Mouse (Mus musculus) heart, postnatal 14 days (tissue): Measurements from ENCODE around the gene Cpsf6. TPM values are rescaled to one million over a fixed set of nuclear protein-coding genes. Genes with fewer than 3 reads are reported as not detected.
"Not testable (repeated sequence)": the region's sequence is repeated elsewhere in the genome, so short reads cannot be mapped to it uniquely, and the experiment has no call there.

Experiments used
- DNase-seq, 2 experiments: peaks; one replicate each; pipeline ENCODE4 v3.0.0; 2021 to 2022
- intact Hi-C: fragments of 180-260 bp; cut with DNase I; formaldehyde crosslinking; loops from one replicate; pipeline ENCODE4 v1.15.1; 2025
- total RNA-seq, 2 experiments: library from RNA; stranded (reverse); gene quantifications; 2 replicates each; pipeline ENCODE4 v1.2.3; 2021

Cpsf6 gene
- total RNA-seq, 2 experiments from 2014 or later = 43.6 to 43.8 TPM

DNA sequence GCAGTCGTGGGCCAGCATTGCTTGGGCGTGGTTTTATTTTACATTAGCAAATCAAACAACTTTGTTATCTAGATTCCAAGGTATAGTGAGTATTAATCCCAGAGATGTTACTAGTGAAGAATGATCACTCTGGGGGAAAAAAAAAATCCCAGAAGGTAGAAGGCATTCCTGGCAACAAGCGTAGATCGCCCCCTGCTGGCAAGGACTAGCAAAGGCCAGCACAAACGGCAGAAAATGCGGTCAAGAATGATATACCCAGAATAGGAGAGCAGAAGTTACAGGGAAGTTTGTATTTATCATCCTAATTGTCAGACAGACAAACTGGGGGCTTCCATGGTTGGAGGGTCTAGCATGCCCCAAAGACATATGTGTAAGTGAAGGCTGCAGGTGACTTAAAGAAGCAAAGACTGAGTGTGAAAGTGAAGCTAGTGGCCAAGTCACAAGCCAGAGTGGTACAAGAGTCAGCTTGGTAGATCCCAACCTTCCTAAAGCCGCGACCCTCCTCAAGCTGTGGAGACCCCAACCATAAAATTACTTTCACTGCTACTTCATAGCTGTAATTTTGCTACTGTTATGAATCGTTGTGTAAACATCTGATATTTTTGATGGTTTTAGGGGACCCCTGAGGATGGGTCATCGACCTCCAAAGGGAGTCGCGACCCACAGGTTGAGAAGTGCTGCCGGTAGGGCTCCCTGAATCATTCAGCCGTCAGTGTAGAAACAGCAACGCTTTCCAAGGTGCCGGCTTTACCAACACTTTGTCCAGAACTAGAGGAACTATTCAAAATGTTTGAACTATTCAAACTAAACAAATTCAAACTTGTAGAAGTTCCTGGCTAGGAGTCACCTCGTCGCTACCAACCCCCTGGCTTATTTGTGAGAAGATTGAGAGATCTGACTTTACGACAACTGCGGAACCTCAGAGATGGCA, 22.9 kb upstream of the Cpsf6 start:
- DNase-seq = peak; percentile 53 to 66
- intact Hi-C loops = loop anchor here (5.0 kb wide), 1 partner anchor 40 kb away; no protein-coding TSS in a partner anchor

DNA sequence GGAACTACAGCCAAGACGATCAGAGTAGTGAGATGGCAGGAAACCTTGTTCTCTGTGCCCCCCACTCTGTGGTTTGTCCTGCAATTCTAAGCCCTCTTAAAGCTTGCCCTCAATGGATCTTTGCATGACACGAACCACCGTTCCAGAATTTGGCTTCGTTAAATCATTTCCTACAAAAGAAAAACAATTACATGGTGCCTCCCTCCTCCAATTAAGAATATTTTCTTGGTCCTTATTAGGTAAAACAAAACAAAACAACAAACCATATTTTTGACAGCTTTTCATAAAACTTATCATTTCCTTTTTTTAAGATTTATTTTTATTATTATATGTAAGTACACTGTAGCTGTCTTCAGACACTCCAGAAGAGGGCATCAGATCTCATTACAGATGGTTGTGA, 21.5 kb upstream of the Cpsf6 start:
- DNase-seq = no peak

GRCm38 (mm10) chr10:117400246-117400954, 20.6 kb upstream of the Cpsf6 start:
- DNase-seq = no peak
- intact Hi-C loops = loop anchor here (5.0 kb wide), 1 partner anchor 38 kb away; no protein-coding TSS in a partner anchor

More for the DNA sequence above, 21.5 kb upstream of the Cpsf6 start:
- intact Hi-C loops = loop anchor here (5.0 kb wide), 1 partner anchor 39 kb away; no protein-coding TSS in a partner anchor

- no peak for DNase-seq
- intact Hi-C loops = loop anchor here (5.0 kb wide), 1 partner anchor 38 kb away; no protein-coding TSS in a partner anchor
Measured at GRCm38 (mm10) chr10:117399839-117400238, 20.0 kb upstream of the Cpsf6 start.

DNA sequence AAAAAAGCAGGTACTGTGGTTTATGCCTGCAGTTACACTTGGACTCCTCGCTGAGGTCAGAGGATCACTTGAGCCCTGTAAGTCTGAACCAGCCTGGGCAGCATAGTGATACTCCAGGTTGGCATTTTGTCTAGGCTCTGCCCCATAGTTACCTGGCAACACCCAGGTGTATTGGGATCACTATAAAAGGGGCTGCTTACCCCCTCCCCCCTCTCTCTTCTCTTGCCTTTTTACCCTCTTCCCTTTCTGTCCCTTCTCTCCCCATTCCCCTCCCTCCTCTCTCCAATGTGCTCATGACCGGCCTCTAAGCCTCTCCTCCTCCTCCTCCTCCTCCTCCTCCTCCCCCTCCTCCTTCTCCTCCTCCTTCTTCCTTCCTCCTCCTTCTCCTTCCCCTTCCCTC, 19.4 kb upstream of the Cpsf6 start:
- no peak for DNase-seq
- intact Hi-C loops = no loop called here

DNA sequence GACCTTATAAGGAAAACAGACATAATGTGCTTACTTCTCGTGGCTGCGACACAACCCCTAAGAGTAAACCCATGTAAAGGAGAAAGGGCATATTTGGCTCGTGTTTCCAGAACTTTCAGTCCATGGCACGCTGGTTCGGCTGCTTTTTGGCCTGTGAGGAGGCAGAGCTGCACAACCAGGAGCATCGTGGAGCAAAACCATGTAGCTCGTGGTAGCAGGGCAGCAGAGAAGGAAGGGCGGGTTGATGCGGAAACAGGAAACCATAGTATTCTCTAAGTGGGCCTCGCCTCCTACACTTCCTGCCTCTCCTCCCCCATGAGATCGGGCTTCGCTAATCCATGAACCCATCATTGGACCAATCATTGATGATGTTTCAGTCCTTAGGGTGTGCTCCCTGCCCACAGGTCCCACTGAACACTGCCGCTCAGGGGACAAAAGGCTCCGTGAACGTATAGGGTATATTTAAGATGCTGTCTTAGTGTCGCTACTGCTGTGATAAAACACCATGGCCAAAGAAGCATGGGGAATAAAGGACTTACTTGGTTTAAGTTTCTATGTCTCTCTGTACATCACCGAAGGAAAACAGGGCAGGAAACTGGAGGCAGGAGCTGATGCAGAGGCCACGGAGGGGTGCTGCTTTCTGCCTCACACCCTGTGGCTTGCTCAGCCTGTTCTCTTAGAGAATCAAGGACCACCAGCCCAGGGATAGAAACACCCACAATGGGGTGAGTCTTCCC, 18.4 kb upstream of the Cpsf6 start:
- intact Hi-C loops = no loop called here
- no peak for DNase-seq

DNA sequence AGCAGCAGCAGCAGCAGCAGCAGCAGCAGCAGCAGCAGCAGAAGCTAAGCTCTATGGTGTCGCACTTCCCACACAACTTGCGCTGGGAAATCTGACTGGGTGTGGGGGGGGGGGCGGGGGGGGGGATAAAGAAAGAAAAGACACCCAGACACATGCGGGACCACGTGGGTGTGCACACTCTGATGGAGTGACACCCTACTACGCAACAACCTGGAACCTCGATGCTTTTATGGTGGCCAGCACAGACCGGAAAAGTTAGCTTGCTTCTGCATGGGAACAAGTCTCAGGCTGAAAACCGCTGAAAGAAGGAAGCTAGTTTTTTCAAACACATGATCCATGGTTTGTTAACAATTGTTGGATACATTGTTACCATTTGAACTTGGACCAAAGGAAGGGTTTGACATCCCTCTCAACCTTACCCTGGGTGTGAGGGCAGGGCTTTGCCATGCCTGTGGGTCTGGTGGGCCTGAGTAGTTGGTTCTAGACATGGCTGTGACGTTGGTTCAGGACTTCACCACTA, 17.4 kb upstream of the Cpsf6 start:
- DNase-seq = no peak
- intact Hi-C loops = no loop called here

GRCm38 (mm10) chr10:117396386-117397048, 16.7 kb upstream of the Cpsf6 start:
- DNase-seq = no peak
- intact Hi-C loops = no loop called here

GRCm38 (mm10) chr10:117395801-117396200, 16.0 kb upstream of the Cpsf6 start:
- DNase-seq = no peak
- intact Hi-C loops = no loop called here

DNA sequence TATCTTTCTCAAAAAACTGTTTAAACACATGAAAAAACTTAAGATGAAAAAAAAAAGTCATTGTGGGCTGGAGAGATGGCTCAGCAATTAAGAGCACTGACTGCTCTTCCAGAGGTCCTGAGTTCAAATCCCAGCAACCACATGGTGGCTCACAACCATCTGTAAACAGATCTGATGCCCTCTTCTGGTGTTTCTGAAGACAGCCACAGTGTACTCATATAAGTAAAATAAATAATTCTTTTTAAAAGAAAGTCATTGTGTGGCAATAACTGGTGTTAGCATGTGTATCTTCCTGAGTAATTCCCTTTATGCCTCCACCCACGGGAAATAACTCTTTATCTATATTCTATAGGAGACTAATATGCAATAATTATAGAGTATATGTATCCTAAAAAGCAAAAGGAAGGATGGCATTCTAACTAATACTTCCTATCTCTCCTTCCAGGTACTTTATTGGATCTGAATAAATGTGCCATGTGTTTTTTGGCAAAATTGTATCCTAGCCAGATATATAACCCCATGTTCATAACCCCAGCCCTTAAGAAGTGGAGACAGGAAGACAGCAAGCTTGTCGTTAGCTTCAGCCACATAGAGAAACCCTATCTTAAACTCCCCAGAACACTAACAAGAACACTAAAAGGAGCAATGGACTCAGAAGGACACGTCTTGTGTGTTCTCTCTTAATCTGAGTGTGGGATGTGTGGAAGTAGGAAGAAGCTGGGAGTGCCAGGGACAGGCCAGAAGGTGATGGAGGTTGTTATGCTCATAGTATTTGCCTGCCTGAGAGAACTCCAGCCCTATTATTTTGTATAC, 15.1 kb upstream of the Cpsf6 start:
- intact Hi-C loops = no loop called here

GRCm38 (mm10) chr10:117393891-117394395, 14.1 kb upstream of the Cpsf6 start:
- no peak for DNase-seq
- intact Hi-C loops = no loop called here

More for the DNA sequence above, 15.1 kb upstream of the Cpsf6 start:
- DNase-seq = no peak

GRCm38 (mm10) chr10:117393196-117393890, 13.5 kb upstream of the Cpsf6 start:
- peak; percentile 25 to 31 for DNase-seq
- intact Hi-C loops = no loop called here

- intact Hi-C loops = no loop called here
- no peak for DNase-seq
Measured at GRCm38 (mm10) chr10:117392832-117393195, 13.0 kb upstream of the Cpsf6 start.

DNA sequence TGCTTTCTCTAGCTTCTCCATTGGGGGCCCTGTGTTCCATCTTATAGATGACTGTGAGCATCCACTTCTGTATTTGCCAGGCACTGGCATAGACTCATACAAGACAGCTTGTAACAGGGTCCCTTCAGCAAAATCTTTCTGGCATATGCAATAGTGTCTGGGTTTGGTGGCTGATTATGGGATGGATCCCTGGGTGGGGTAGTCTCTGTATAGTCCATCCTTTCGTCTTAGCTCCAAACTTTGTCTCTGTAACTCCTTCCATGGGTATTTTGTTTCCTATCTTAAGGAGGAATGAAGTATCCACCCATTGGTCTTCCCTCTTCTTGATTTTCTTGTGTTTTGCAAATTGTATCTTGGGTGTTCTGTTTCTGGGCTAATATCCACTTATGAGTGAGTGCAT, 12.6 kb upstream of the Cpsf6 start:
- DNase-seq, intact Hi-C loops: not testable (repeated sequence)

- intact Hi-C loops = no loop called here
- DNase-seq = no peak
Measured at GRCm38 (mm10) chr10:117391801-117392200, 12.0 kb upstream of the Cpsf6 start.

GRCm38 (mm10) chr10:117391057-117391456, 11.2 kb upstream of the Cpsf6 start:
- intact Hi-C loops = no loop called here
- no peak for DNase-seq

DNA sequence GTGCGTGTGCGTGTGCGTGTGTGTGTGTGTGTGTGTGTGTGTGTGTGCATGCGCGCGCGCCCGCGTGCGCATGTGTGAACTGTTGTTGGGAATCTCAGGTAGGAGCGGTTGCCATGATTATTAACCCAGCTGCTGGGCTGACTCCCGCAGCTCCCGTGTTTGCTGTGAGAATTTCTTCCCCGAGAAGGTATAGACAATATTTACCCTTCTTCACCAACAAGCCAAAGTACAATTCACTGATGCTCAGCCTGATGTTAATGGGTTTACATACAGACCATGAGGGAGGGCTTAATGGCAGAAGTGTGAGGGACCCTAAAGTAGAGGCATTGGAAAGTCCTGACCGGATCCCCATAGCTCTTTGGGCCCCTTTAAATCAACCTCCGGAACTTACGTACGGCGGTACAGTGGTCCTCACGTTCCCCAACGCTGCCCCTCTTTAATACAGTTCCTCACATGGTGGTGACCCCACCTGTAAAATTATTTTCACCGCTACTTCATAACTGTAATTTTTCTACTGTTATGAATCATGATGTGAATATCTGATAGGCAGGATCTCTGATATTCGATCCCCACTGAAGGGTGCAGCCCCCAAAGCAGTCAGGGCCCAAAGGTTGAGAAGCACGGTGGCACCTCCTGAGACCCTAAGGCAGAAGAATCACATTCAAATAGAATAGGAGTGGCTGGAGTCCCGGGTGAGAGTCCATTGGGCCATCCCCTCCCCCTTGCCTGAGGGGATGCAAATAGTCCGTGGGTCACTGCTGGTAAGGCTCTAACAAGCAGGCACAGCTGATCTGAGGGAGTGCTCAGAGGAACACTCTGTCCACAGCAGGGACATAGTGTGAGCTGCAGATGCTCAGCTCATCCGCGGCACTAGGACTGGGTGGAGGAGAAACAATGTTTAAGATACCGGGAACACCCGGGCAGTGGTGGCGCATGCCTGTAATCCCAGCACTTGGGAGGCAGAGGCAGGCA, 10.4 kb upstream of the Cpsf6 start:
- intact Hi-C loops = no loop called here
- DNase-seq = no peak
